ENCODE assay signal across 9 mouse cellular contexts in the genomic region with DNA sequence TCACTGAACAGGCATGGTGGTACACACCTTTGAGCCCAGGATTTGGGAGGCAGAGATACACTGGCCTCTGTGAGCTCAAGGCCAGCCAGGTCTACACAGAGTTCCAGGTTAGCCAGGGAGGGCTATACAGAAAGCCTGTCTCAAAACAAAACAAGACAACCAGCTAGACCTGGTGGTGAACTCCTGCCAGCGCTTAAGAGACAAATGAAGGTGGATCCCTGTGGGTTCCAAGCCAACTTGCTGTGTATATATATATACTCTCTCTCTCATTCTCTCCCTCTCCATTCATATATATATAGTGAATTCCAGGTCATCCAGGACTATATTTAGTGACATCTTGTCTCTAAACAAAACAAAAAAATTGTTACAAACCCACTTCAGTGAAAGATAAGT. TPM values are rescaled to one million over a fixed set of nuclear protein-coding genes. Genes with fewer than 3 reads are reported as not detected.
DNase-seq lines count a peak whose midpoint lies in the region; ATAC-seq and TF ChIP-seq lines count a peak whose summit lies in the region.
"Had no signal": no experiment of that assay in that cellular context is flagged by ENCODE, and none has a peak within 500 bp of the region (broad histone marks: within the 10 kb centered on the region; RNA-seq: fewer than 3 reads in every experiment).

No protein-coding gene starts in this region.

- peak overlapping the region; percentile 76 for H3K4me3 ChIP-seq in kidney, postnatal 0 days (replicated peaks; ENCODE audit: low read depth, low read length)
- H3K4me3 ChIP-seq in intestine, embryonic 14.5 days (ENCODE audit: low read depth, low read length), result peak overlapping the region; percentile 91
- H3K4me3 ChIP-seq in myocyte, result peak overlapping the region; percentile 85

- peak overlapping the region; percentile 62 for H3K4me2 ChIP-seq in kidney, postnatal 0 days (ENCODE audit: low read length)
- H3K4me2 ChIP-seq in intestine, embryonic 14.5 days (ENCODE audit: low read length), result peak overlapping the region; percentile 62
- peak overlapping the region; percentile 84 for H3K4me2 ChIP-seq in myocyte (ENCODE audit: low read depth)

- H3K27me3 ChIP-seq in kidney, postnatal 0 days (ENCODE audit: insufficient read depth, low read length), result no peaks in the 10 kb centered on the region
- no peaks in the 10 kb centered on the region for H3K27me3 ChIP-seq in intestine, embryonic 14.5 days (replicated peaks; ENCODE audit: control insufficient read depth, insufficient read depth, low read length)
- no peaks in the 10 kb centered on the region for H3K27me3 ChIP-seq in myocyte (ENCODE audit: control insufficient read depth, insufficient read depth, insufficient read length)

- H3K9ac ChIP-seq in kidney, postnatal 0 days (ENCODE audit: low read depth, low read length), result peak overlapping the region; percentile 77
- H3K9ac ChIP-seq in intestine, embryonic 14.5 days (ENCODE audit: low read length), result peak overlapping the region; percentile 72

- H3K4me1 ChIP-seq in kidney, postnatal 0 days (replicated peaks; ENCODE audit: insufficient read depth, low read length), result 0 out of 2 replicates have a peak, but pooled peaks cover 19% of the 10 kb centered on the region
- H3K4me1 ChIP-seq in intestine, embryonic 14.5 days (replicated peaks; ENCODE audit: control insufficient read depth, insufficient read depth, low read length), result peaks cover 12% of the 10 kb centered on the region

- H3K79me2 ChIP-seq in myocyte (ENCODE audit: control insufficient read depth, insufficient read depth), result peaks cover 18% of the 10 kb centered on the region

- TF ChIP-seq CTCF in kidney, postnatal 0 days (IDR thresholded peaks at IDR 0.05; ENCODE audit: low read depth), result no peak

- peak overlapping the region; percentile 64 for H3ac ChIP-seq in myocyte (ENCODE audit: control insufficient read depth, insufficient read length)

- no peaks in the 10 kb centered on the region for H3K9me3 ChIP-seq in kidney, postnatal 0 days (replicated peaks; ENCODE audit: low read length)
- H3K9me3 ChIP-seq in intestine, embryonic 14.5 days (ENCODE audit: control insufficient read depth, low read length), result no peaks in the 10 kb centered on the region

- WGBS in kidney, postnatal 0 days, result 58% methylated on average over 1 of the region's 1 CpGs
- WGBS in intestine, embryonic 14.5 days, result 67% methylated on average over 1 of the region's 1 CpGs

- H3K27ac ChIP-seq in kidney, postnatal 0 days, result no peak overlapping the region
- H3K27ac ChIP-seq in intestine, embryonic 14.5 days (ENCODE audit: low read depth), result peak overlapping the region; percentile 49; the same call in 1 of the 2 replicates

- no peak for TF ChIP-seq POLR2A in myocyte (IDR thresholded peaks at IDR 0.05; ENCODE audit: insufficient read length, low read depth)

- H3K36me3 ChIP-seq in kidney, postnatal 0 days (ENCODE audit: insufficient read depth, low read length), result peaks cover 7% of the 10 kb centered on the region; the same call in 1 of the 2 replicates
- peaks cover 19% of the 10 kb centered on the region for H3K36me3 ChIP-seq in intestine, embryonic 14.5 days (ENCODE audit: control insufficient read depth, insufficient read depth, low read length)
- peaks cover 11% of the 10 kb centered on the region for H3K36me3 ChIP-seq in myocyte (ENCODE audit: control insufficient read depth, insufficient read depth)

- no peak for ATAC-seq in kidney, postnatal 0 days (replicated peaks; ENCODE audit: low FRiP score, low read depth)
- ATAC-seq in intestine, embryonic 14.5 days (replicated peaks; ENCODE audit: low FRiP score, low TSS enrichment, low read depth), result no peak

- DNase-seq in kidney, postnatal 0 days (ENCODE audit: low spot score), result no peak
- no peak for DNase-seq in kidney, postnatal 25 days
- DNase-seq in c-Kit-positive CD71-positive TER-119-positive erythroid progenitor cells, embryonic 14.5 days (ENCODE audit: low spot score), result peak; percentile 23
- DNase-seq in intestine, embryonic 14.5 days (ENCODE audit: low spot score), result no peak
- no peak for DNase-seq in layer of hippocampus, adult 9-11 months
- DNase-seq in adrenal gland, postnatal 4 days (ENCODE audit: low spot score in 2 of 2), result no peak
- no peak for DNase-seq in lung, postnatal 14 days

TF ChIP-seq in myocyte, 11 proteins besides CTCF, POLR2A, EP300 and RAD21:
- TF ChIP-seq TCF12 (IDR thresholded peaks at IDR 0.05; ENCODE audit: insufficient read depth, poor library complexity, severe bottlenecking), result no peak
- no peak for TF ChIP-seq TCF3 (IDR thresholded peaks at IDR 0.05; ENCODE audit: insufficient read length, low read depth)
- TF ChIP-seq MYOD1 (IDR thresholded peaks at IDR 0.05; ENCODE audit: control insufficient read depth in 1 of 3, insufficient read length in 2 of 3, low read depth in 2 of 3), result no peak
- TF ChIP-seq E2F4 (IDR thresholded peaks at IDR 0.05; ENCODE audit: insufficient read depth), result no peak
TF ChIP-seq in myocyte: peak in this region for 0.

RNA-seq across cellular contexts. Expression of gene Acot8, which starts 0.8 kb away (rescaled TPM):
- 28.7 and 33.2 TPM in 2 replicates for polyA plus RNA-seq in kidney, postnatal 0 days (2015; fragmentation: Nextera tagmentation; extraction: Ambion mirVana)
- 19.2 and 19.6 TPM in 2 replicates for polyA plus RNA-seq in intestine, embryonic 14.5 days (2014; fragmentation: Nextera tagmentation; extraction: Ambion mirVana)
- 24.5 TPM for polyA plus RNA-seq in myocyte (2012; fragmentation: generic; extraction: Trizol)
- total RNA-seq in adrenal gland, postnatal 4 days (2021), result 10 to 100 TPM; 30.1 to 31.3 TPM

RNA-seq across cellular contexts. Expression of gene Zswim3, which starts 1.0 kb away (rescaled TPM):
- 5.2 and 5.4 TPM in 2 replicates for polyA plus RNA-seq in kidney, postnatal 0 days (2015; fragmentation: Nextera tagmentation; extraction: Ambion mirVana)
- polyA plus RNA-seq in intestine, embryonic 14.5 days (2014; fragmentation: Nextera tagmentation; extraction: Ambion mirVana), result 8.9 and 11.4 TPM in 2 replicates
- 3.3 TPM for polyA plus RNA-seq in myocyte (2012; fragmentation: generic; extraction: Trizol)
- total RNA-seq in adrenal gland, postnatal 4 days (2021), result 1 to 10 TPM; 3.8 to 4.5 TPM

RNA-seq across cellular contexts. Expression of gene Snx21, which starts 18.3 kb away (rescaled TPM):
- 19.9 and 21.7 TPM in 2 replicates for polyA plus RNA-seq in kidney, postnatal 0 days (2015; fragmentation: Nextera tagmentation; extraction: Ambion mirVana)
- polyA plus RNA-seq in intestine, embryonic 14.5 days (2014; fragmentation: Nextera tagmentation; extraction: Ambion mirVana), result 20.5 and 21.3 TPM in 2 replicates
- 29.5 TPM for polyA plus RNA-seq in myocyte (2012; fragmentation: generic; extraction: Trizol)
- 10 to 100 TPM; 40.5 to 42.9 TPM for total RNA-seq in adrenal gland, postnatal 4 days (2021)

RNA-seq across cellular contexts. Expression of gene Zswim1, which starts 18.6 kb away (rescaled TPM):
- 15.5 and 15.8 TPM in 2 replicates for polyA plus RNA-seq in kidney, postnatal 0 days (2015; fragmentation: Nextera tagmentation; extraction: Ambion mirVana)
- 16.5 and 17.4 TPM in 2 replicates for polyA plus RNA-seq in intestine, embryonic 14.5 days (2014; fragmentation: Nextera tagmentation; extraction: Ambion mirVana)
- polyA plus RNA-seq in myocyte (2012; fragmentation: generic; extraction: Trizol), result 13.3 TPM
- total RNA-seq in adrenal gland, postnatal 4 days (2021), result 10 to 100 TPM; 10.7 to 11.0 TPM

RNA-seq across cellular contexts. Expression of gene Tnnc2, which starts 24.1 kb away (rescaled TPM):
- 0.45 and 1.0 TPM in 2 replicates for polyA plus RNA-seq in kidney, postnatal 0 days (2015; fragmentation: Nextera tagmentation; extraction: Ambion mirVana)
- polyA plus RNA-seq in intestine, embryonic 14.5 days (2014; fragmentation: Nextera tagmentation; extraction: Ambion mirVana), result 0.69 and 1.3 TPM in 2 replicates
- polyA plus RNA-seq in myocyte (2012; fragmentation: generic; extraction: Trizol), result 3,985 TPM
- total RNA-seq in adrenal gland, postnatal 4 days (2021), result 100 to 1,000 TPM in 1 of 2 experiments, 10 to 100 TPM in 1; 94.0 to 231 TPM
- polyA plus RNA-seq: activated CD4-positive, CD25-positive, alpha-beta regulatory T cell, adult 4 months had no signal
